Mouse (Mus musculus) midbrain, embryonic 16.5 days (tissue): ENCODE measurements around the gene Odf3l2. TPM values are rescaled to one million over a fixed set of nuclear protein-coding genes. Genes with fewer than 3 reads are reported as not detected.
A peak's percentile ranks its signal among the peaks of the same experiment; 100 is the strongest.

Experiments used
- ATAC-seq: fragments of 200-750 bp; cut with Nextera tagmentation; 2 replicates; pipeline ENCODE4 v1.8.0; 2017; ENCODE audit warnings: moderate TSS enrichment
- H3K27ac ChIP-seq: fragments of 300-500 bp; sonication (generic); 2 replicates; pipeline ENCODE4 v1.5.1; 2014; ENCODE audit warnings: mild to moderate bottlenecking, low read length, mixed read lengths
- H3K27me3 ChIP-seq: fragments of 300-500 bp; sonication (generic); 2 replicates; pipeline ENCODE4 v1.6.1; 2014; ENCODE audit warnings: low read depth, low read length, mixed read lengths; ENCODE audit not compliant: control insufficient read depth, insufficient read depth
- H3K36me3 ChIP-seq: fragments of 300-500 bp; sonication (generic); 2 replicates; pipeline ENCODE4 v1.6.1; 2014; ENCODE audit warnings: mild to moderate bottlenecking, low read length, moderate library complexity, mixed read lengths; ENCODE audit not compliant: control insufficient read depth, insufficient read depth
- H3K4me1 ChIP-seq: fragments of 300-500 bp; sonication (generic); 2 replicates; pipeline ENCODE4 v1.6.1; 2014; ENCODE audit warnings: mild to moderate bottlenecking, low read length, mixed read lengths; ENCODE audit not compliant: control insufficient read depth, insufficient read depth
- H3K4me2 ChIP-seq: fragments of 300-500 bp; sonication (generic); 2 replicates; pipeline ENCODE4 v1.6.1; 2014; ENCODE audit warnings: mild to moderate bottlenecking, low read length, mixed read lengths
- H3K4me3 ChIP-seq: fragments of 300-500 bp; sonication (generic); 2 replicates; pipeline ENCODE4 v1.5.1; 2014; ENCODE audit warnings: low read depth, mild to moderate bottlenecking, low read length, moderate library complexity, mixed read lengths
- H3K9ac ChIP-seq: fragments of 300-500 bp; sonication (generic); 2 replicates; pipeline ENCODE4 v1.6.1; 2014; ENCODE audit warnings: low read depth, low read length, mixed read lengths
- H3K9me3 ChIP-seq: fragments of 300-500 bp; sonication (generic); replicated peaks from 2 replicates; pipeline ENCODE4 v1.6.1; 2014; ENCODE audit warnings: mild to moderate bottlenecking, low read length, mixed read lengths; ENCODE audit not compliant: control insufficient read depth, poor library complexity, severe bottlenecking
- WGBS: fragments of 180-500 bp; shearing (Covaris S2); extraction: QIAGEN DNeasy Blood & Tissue Kit; methylation state at CpG from one replicate; pipeline ENCODE4 v1.1.7; 2014; 5-methylcytosine and 5-hydroxymethylcytosine counted together
- polyA plus RNA-seq: library from polyadenylated mRNA; unstranded; fragments of >200 nt; fragmentation: Nextera tagmentation; extraction: Ambion mirVana; gene quantifications from 2 replicates; pipeline ENCODE4 v1.2.1, GENCODE M21; 2015

Gene Odf3l2
- polyA plus RNA-seq, 1 experiment from 2014 or later: 1.0 TPM

DNA sequence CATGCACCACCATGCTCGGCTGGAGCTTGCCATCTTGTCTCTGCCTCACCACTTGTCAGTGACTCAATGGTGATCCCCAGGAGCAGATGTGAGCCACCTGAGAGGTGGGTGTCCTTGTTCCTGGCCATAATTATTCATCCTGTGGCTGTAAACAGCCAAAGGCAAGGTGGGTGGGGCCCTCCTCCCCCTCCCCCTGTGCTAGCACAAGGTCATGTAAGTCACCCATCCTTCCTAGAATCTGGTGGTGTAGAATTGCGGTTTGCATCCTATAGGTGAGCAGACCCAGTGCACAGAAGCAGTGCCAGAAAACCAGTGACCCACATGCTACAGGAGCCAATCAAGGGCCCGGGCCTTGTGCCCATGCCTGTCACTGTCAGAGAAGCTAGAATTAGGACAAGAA is 27.5 kb upstream of the Odf3l2 start:
- 86% methylated on average over 3 of the region's 3 CpGs for WGBS
- H3K9ac ChIP-seq: no peak overlapping the region

DNA sequence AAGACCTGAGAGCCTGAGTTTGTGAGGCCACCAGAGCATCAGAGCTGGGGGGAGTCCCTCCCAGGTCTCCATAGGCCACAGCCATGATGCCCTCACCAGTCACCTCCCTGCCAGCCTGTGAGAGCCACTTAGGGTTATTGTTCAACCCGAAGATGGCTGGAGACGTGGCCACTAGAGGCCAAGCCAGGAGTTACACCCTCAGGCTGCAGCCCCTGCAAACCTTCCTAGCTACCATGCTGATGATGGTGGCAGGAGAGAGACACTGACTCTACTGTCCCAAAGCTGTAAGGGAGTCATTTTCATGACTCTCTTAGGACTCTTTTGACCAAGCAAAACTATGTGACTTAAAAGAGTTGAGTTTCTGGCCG is 26.5 kb upstream of the Odf3l2 start:
- no peak overlapping the region for H3K4me2 ChIP-seq
- WGBS: 58% methylated on average over 3 of the region's 3 CpGs
- no peak overlapping the region for H3K9ac ChIP-seq

More for the DNA sequence above, 27.5 kb upstream of the Odf3l2 start:
- Histone ChIP-seq H3K9me3 (no peaks in the 10 kb centered on the region), H3K4me1 (peaks cover 16% of the 10 kb centered on the region), H3K36me3 (peaks cover 7% of the 10 kb centered on the region), H3K4me3 (no peak overlapping the region), H3K27ac (no peak overlapping the region), H3K27me3 (no peaks in the 10 kb centered on the region), H3K4me2 (no peak overlapping the region)
- no peak for ATAC-seq

GRCm38 (mm10) chr10:79671396-79672087 is 26.0 kb upstream of the Odf3l2 start:
- H3K4me1 ChIP-seq: peaks cover 20% of the 10 kb centered on the region
- no peak overlapping the region for H3K4me3 ChIP-seq
- ATAC-seq: no peak
- H3K27me3 ChIP-seq: no peaks in the 10 kb centered on the region
- peaks cover 7% of the 10 kb centered on the region for H3K36me3 ChIP-seq
- H3K9me3 ChIP-seq: no peaks in the 10 kb centered on the region
- H3K27ac ChIP-seq: no peak overlapping the region
- H3K9ac ChIP-seq: no peak overlapping the region
- no peak overlapping the region; the same call in 1 of the 2 replicates for H3K4me2 ChIP-seq
- 72% methylated on average over 6 of the region's 6 CpGs for WGBS

More for the DNA sequence above, 26.5 kb upstream of the Odf3l2 start:
- no peak overlapping the region for H3K27ac ChIP-seq
- H3K9me3 ChIP-seq: no peaks in the 10 kb centered on the region
- no peak for ATAC-seq
- peaks cover 20% of the 10 kb centered on the region for H3K4me1 ChIP-seq
- no peak overlapping the region for H3K4me3 ChIP-seq
- peaks cover 7% of the 10 kb centered on the region for H3K36me3 ChIP-seq
- H3K27me3 ChIP-seq: no peaks in the 10 kb centered on the region

DNA sequence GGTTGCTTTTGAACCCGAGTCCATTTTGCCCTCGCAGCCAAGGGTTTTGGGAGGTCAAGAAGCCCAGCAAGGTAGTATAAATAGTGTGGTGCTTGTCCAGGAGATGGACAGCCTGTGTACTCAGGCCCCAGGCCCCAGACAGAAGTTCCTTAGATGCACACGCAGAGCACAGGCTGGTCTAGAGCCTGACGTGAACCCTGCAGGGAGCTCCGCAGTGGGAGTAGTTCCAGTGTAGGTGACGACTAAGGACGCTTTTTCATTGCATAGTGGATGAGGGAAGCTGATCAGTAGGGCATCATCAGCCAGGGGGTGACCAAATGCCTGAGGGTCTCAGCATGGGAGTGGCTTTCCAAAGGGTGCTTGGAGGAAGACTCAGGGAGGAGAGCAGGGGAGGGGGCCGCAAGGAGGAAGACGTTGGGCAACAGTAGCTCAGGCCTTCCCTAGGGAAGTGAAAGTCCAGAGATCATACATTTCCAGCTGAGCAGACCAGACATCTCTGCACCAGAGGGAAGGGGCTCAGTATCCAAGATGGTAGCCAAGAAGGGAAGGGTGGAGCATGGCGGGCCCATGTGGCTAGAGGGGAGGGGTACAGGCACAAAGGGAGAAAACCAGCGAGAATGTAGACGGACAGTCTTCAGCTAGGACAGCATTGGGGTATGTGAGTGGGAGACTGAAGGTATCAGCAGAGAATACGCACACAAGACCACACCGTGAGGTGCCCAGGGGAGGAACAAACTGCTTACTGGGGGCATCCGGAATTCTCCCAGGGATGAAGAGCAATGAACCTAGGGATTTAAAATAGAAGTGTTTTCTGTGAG is 24.7 kb upstream of the Odf3l2 start:
- no peaks in the 10 kb centered on the region for H3K27me3 ChIP-seq
- H3K9me3 ChIP-seq: no peaks in the 10 kb centered on the region
- peak overlapping the region; percentile 99 for H3K27ac ChIP-seq
- peak overlapping the region; percentile 93 for H3K9ac ChIP-seq
- WGBS: 34% methylated on average over 15 of the region's 15 CpGs
- H3K4me3 ChIP-seq: peak overlapping the region; percentile 90
- H3K4me1 ChIP-seq: peaks cover 20% of the 10 kb centered on the region
- peak overlapping the region; percentile 97 for H3K4me2 ChIP-seq
- H3K36me3 ChIP-seq: peaks cover 3% of the 10 kb centered on the region; the same call in 1 of the 2 replicates
- ATAC-seq: peak; percentile 18

- Histone ChIP-seq H3K4me3 (peak overlapping the region; percentile 90), H3K9ac (peak overlapping the region; percentile 93), H3K27me3 (no peaks in the 10 kb centered on the region), H3K4me2 (peak overlapping the region; percentile 97), H3K9me3 (no peaks in the 10 kb centered on the region), H3K27ac (peak overlapping the region; percentile 99), H3K36me3 (peaks cover 3% of the 10 kb centered on the region; the same call in 1 of the 2 replicates), H3K4me1 (peaks cover 20% of the 10 kb centered on the region)
- WGBS: under 1% methylated on average over 47 of the region's 47 CpGs
- peak; percentile 66 for ATAC-seq
Observed at GRCm38 (mm10) chr10:79669576-79670057, 24.1 kb upstream of the Odf3l2 start.

DNA sequence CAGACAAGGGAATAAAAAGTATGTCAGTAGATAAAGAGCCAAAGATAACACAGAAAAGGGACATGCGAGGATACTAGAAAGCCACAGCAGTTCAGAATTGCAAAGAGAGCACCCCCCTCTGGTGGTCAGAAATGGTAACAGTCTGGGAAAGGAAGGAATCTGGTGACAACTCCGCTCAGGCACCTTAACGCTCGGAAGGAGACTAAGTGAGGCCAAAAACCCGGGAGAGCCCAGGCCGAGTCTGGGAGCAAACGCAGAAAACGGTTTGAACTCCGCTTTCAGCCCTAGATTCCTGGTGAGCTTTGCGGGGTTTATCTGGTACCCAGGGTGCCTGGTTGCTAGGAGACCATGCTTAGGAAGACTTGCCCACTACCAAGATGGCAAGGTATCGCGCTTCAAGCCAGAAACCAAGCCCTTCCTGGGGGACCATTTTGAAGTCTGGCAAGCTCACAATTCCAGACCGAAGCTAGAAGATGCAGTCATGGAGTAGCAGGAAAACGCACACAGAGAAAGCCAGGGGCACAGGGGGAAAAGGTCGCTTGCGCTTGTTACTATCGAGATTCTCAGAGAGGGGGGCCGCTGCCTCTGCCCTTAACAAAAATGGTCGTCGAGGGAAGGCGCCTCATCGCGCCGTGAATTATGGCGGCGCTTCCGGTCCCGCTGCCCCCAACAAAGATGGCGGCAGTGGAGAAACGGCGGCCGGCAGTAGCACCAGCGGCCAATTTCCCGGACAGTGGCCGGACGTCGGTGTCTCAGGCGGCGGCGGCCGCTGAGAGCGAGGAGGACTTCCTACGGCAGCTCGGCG is 23.4 kb upstream of the Odf3l2 start, which contains the start of gene Tpgs1:
Gene Tpgs1 (plus strand): TSS at position 599 of the 805 bp plus-strand sequence.
- Histone ChIP-seq H3K36me3 (peaks cover 3% of the 10 kb centered on the region; the same call in 1 of the 2 replicates), H3K27me3 (no peaks in the 10 kb centered on the region), H3K4me1 (peaks cover 20% of the 10 kb centered on the region), H3K4me3 (peak within 1 kb of the TSS; percentile 90), H3K27ac (peak within 1 kb of the TSS; percentile 99), H3K4me2 (peak within 1 kb of the TSS; percentile 97), H3K9me3 (no peaks in the 10 kb centered on the region), H3K9ac (peak within 1 kb of the TSS; percentile 93)
- ATAC-seq: peak; percentile 88
- under 1% methylated on average over 45 of the region's 45 CpGs for WGBS

GRCm38 (mm10) chr10:79668076-79668475 is 22.5 kb upstream of the Odf3l2 start:
- peak overlapping the region; percentile 99 for H3K27ac ChIP-seq
- H3K4me2 ChIP-seq: peak overlapping the region; percentile 97
- no peaks in the 10 kb centered on the region for H3K27me3 ChIP-seq
- H3K4me1 ChIP-seq: peaks cover 20% of the 10 kb centered on the region
- H3K4me3 ChIP-seq: peak overlapping the region; percentile 90; the same call in 1 of the 2 replicates
- WGBS: 82% methylated on average over 5 of the region's 5 CpGs
- ATAC-seq: no peak
- peak overlapping the region; percentile 31; the same call in 1 of the 2 replicates for H3K9ac ChIP-seq
- H3K9me3 ChIP-seq: no peaks in the 10 kb centered on the region
- no peaks in the 10 kb centered on the region for H3K36me3 ChIP-seq

- Histone ChIP-seq H3K9ac (no peak overlapping the region), H3K9me3 (no peaks in the 10 kb centered on the region), H3K4me2 (no peak overlapping the region), H3K36me3 (no peaks in the 10 kb centered on the region), H3K4me3 (no peak overlapping the region), H3K27ac (no peak overlapping the region), H3K27me3 (no peaks in the 10 kb centered on the region), H3K4me1 (peaks cover 20% of the 10 kb centered on the region)
- no peak for ATAC-seq
- WGBS: 71% methylated on average over 9 of the region's 9 CpGs
Observed at GRCm38 (mm10) chr10:79666493-79666892, 21.0 kb upstream of the Odf3l2 start.
